Mouse (Mus musculus) cerebellum, postnatal 14 days (tissue): ENCODE measurements around the gene Ces2f.

Experiments used
- DNase-seq, 2 experiments: peaks; one replicate each; pipeline ENCODE4 v3.0.0; 2021; ENCODE audit warnings: mixed read lengths in 2 of 2

The Ces2f gene

GRCm38 (mm10) chr8:104947056-104947455 lies at the start of gene Ces2f:
TSS of gene Ces2f (plus strand) at chr8:104947356.
- no peak for DNase-seq

- no peak for DNase-seq
These were observed 45.4 kb upstream of the Ces2f start for GRCm38 (mm10) chr8:104901746-104902145.

- no peak for DNase-seq
These were observed 40.0 kb upstream of the Ces2f start for GRCm38 (mm10) chr8:104907111-104907510.

DNA sequence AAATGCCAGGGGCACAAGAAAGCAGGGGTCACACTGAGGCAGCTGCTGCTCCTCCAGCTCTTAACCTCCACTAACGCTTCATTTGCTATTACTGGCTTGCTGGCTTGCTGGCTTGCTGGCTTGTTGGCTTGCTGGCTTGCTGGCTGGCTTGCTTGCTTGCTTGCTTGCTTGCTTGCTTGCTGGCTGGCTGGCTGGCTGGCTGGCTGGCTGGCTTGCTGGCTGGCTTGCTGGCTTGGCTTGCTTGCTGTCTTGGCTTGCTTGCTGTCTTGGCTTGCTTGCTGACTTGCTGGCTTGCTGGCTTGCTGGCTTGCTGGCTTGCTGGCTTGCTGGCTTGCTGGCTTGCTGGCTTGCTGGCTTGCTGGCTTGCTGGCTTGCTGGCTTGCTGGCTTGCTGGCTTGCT lies 38.1 kb upstream of the Ces2f start:
- DNase-seq, result peak; percentile 91

DNA sequence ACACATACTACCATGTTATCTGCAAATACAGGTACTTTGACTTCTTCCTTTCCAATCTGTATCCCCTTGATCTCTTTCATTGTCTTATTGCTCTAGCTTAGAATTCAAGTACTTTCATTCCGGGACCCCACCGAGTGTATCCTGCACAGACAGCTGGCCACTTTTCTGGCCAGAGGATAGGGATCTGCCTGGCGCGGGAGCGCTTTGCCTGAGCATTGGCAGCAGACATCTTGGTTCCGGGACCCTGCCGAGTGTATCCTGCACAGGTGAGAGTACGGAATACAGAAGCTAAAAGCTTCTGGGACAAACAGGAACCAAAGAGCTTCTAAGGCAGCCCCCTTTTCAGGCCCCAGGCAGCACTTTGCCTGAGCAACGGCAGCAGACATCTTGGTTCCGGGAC lies 37.5 kb upstream of the Ces2f start:
- DNase-seq, result peak; percentile 51 to 57

GRCm38 (mm10) chr8:104925972-104926596 lies 21.1 kb upstream of the Ces2f start, which contains the start of gene Ces2e:
TSS of gene Ces2e (plus strand) at chr8:104926260.
- DNase-seq, result no peak

DNA sequence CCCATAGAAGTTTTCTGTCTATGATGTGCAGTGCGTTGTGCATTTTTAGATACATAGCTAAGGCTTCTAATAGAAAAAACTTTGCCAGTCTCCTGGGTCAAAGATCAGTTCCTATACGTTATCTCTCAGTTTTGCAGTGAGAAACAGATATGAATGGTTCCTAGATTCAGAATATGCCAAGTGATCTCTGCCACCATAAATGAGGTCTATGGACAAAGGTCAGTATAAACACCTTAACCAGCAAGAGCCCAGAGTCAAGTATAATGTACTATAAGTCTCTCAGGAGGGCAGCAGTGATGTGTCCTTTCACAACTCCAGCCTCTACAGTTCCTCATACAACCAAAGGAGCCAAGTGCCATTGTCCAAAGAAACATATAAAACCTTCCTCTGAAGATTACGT lies 19.9 kb upstream of the Ces2f start:
- no peak for DNase-seq

- DNase-seq, result no peak
These were observed 2.5 kb upstream of the Ces2f start for GRCm38 (mm10) chr8:104944665-104945064.

- no peak for DNase-seq
These were observed 1.9 kb downstream of the Ces2f start for GRCm38 (mm10) chr8:104949031-104949430.

DNA sequence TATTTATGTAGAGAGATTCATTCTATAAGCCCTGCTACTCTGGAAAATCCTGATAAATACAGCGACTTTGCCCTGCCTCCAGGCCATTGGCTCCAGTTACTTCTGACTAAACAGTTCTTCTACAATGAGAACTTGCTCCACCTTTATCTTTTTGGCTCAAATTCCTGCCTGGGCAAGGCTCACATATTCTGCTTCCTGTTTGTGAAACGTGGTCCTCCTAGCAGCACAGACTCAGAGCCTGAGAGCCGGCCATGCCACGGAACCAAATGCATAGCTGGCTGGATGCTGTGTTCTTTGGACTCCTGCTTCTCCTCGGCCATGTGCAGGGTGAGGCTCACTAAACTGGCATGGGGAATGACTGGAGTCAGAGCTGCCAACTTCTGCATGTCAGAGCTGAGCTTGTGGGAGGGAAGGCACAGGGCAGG lies 14.4 kb downstream of the Ces2f start, which contains the start of gene Ces2g:
TSS of gene Ces2g (plus strand) at position 182 of the 425 bp plus-strand sequence.
- peak; percentile 32 to 56 for DNase-seq

- no peak for DNase-seq
These were observed 15.2 kb downstream of the Ces2f start for GRCm38 (mm10) chr8:104962229-104962901.

DNA sequence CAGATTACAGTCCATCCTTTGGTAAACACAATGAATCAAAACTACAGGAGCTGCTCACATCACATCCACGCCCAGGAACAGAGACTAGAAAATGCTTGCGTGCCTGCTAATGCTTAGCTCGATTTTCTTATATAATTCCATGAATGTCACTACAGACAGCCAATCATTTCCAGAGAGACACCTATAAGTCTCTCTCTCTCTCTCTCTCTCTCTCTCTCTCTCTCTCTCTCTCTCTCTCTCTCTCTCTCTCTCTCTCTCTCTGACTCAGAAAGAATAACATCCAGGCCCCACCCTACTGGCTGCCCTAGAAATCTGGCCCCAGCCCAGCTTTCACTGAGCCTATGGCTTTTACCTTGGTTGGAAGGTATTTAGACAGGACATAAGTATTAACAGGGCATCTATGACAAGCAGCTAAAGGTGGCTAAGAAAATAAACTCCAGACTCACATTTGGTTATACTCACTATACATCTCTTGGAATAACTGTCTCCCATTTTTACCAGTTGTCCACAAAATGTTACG lies 16.3 kb downstream of the Ces2f start:
- no peak for DNase-seq

- DNase-seq, result peak in 1 of 2 experiments; percentile 6
These were observed 37.0 kb downstream of the Ces2f start for GRCm38 (mm10) chr8:104984126-104984525.

DNA sequence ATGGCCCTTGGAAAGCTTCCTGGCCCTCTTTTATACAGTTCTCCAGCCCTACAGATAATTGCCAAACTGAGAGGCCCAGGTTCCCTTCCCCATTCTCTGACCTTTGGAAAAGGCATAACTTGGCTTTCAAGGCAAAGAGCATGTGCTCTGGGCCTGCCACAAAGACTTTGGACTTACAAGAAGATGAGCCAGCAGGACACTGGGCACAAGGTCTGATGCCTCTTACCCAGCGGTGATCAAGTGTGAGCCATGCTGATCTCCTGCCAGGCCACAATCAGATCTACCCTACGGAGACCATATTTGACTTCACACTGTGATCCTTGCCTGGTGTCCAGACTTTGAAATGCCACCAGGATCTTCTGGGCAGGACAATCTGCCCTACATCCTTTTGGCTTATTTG lies 37.8 kb downstream of the Ces2f start:
- DNase-seq, result peak; percentile 32 to 64

GRCm38 (mm10) chr8:104998191-104998590 lies 51.0 kb downstream of the Ces2f start:
- no peak for DNase-seq

DNA sequence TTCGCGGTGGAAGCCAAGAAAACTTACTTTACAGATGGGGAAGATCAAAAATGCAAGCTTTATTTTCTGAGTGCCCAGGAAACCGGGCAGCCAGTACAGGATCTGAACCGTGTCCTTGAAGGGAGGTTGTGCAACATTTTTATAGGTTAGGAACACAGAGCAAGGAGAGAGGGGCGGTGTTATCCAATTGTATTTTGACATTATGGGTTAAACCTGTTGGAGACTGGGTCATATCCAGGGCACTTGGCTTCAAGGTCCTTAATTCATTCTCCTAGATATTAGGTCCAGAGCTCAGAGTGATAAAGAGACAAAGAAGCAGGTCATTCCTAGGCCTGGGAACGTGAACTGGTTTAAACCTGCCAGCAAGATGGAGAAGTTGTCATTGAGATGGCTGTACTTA lies 52.0 kb downstream of the Ces2f start:
- DNase-seq, result no peak

DNA sequence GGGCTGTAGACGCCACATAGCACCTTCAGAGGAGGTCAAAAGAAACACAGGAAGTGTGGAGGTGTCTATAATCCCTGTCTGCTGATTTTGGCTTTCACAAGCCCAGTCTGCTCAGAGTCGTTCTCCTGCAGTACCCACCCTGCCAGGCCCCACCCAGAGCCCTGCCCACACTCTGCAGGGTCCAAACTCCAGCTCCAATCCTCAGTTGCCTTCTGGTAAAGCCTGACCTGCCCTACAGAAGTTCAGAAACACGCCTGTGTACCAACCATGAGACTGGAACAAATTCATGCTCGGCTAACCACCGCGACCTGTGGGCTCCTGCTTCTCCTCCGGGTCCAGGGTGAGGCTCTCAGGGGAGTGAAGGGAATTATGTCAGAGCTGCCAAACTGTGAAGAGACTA lies 53.4 kb downstream of the Ces2f start, which contains the start of gene Ces2h:
TSS of gene Ces2h (plus strand) at position 268 of the 400 bp plus-strand sequence.
- no peak for DNase-seq
